Mouse (Mus musculus): ENCODE measurements at regions not wholly inside any gene's neighbourhood (a gene's known extent, or its start where the extent isn't known, plus 50 kb on each side); places are given as distances from the start of the nearest gene placed in this dataset.

GRCm38 (mm10) chr1:127152840-127153239 is 52.0 kb upstream of the Mgat5 start:
- no peaks in the 10 kb centered on the region for H3K4me1 ChIP-seq (ENCODE audit: control insufficient read depth, insufficient read depth, insufficient read length, low read length)
- H3K27ac ChIP-seq (ENCODE audit: insufficient read depth, low read depth, low read length) = no peak overlapping the region
- no peaks in the 10 kb centered on the region for H3K27me3 ChIP-seq (ENCODE audit: control insufficient read depth, insufficient read depth, low read length)
- H3K36me3 ChIP-seq (ENCODE audit: control insufficient read depth, insufficient read depth, low read length) = no peaks in the 10 kb centered on the region
- no peak for TF ChIP-seq CTCF (IDR thresholded peaks at IDR 0.05; ENCODE audit: extremely low read depth, insufficient read length, insufficient replicate concordance, low read depth, low read length)
- no peak for TF ChIP-seq POLR2A (IDR thresholded peaks at IDR 0.05; ENCODE audit: low read depth, low read length)
- no peak overlapping the region for H3K4me3 ChIP-seq (ENCODE audit: low read depth, low read length)
- 60% methylated on average over 6 of the region's 6 CpGs for WGBS

GRCm38 (mm10) chr1:127135521-127135920 is 69.3 kb upstream of the Mgat5 start:
- 81% methylated on average over 4 of the region's 4 CpGs for WGBS
- TF ChIP-seq CTCF (IDR thresholded peaks at IDR 0.05; ENCODE audit: extremely low read depth, insufficient read length, insufficient replicate concordance, low read depth, low read length) (no peak), POLR2A (IDR thresholded peaks at IDR 0.05; ENCODE audit: low read depth, low read length) (no peak)

GRCm38 (mm10) chr1:127131871-127132270 is 72.9 kb upstream of the Mgat5 start:
- Histone ChIP-seq H3K4me1 (ENCODE audit: control insufficient read depth, insufficient read depth, insufficient read length, low read length) (no peaks in the 10 kb centered on the region), H3K27me3 (ENCODE audit: control insufficient read depth, insufficient read depth, low read length) (no peaks in the 10 kb centered on the region), H3K36me3 (ENCODE audit: control insufficient read depth, insufficient read depth, low read length) (no peaks in the 10 kb centered on the region), H3K27ac (ENCODE audit: insufficient read depth, low read depth, low read length) (no peak overlapping the region), H3K4me3 (ENCODE audit: low read depth, low read length) (no peak overlapping the region)
- WGBS = 27% methylated on average over 5 of the region's 5 CpGs
- TF ChIP-seq CTCF (IDR thresholded peaks at IDR 0.05; ENCODE audit: extremely low read depth, insufficient read length, insufficient replicate concordance, low read depth, low read length) (no peak), POLR2A (IDR thresholded peaks at IDR 0.05; ENCODE audit: low read depth, low read length) (no peak)

More at GRCm38 (mm10) chr1:127135521-127135920, 69.3 kb upstream of the Mgat5 start:
- Histone ChIP-seq H3K27ac (ENCODE audit: insufficient read depth, low read depth, low read length) (no peak overlapping the region), H3K27me3 (ENCODE audit: control insufficient read depth, insufficient read depth, low read length) (no peaks in the 10 kb centered on the region), H3K4me3 (ENCODE audit: low read depth, low read length) (no peak overlapping the region), H3K4me1 (ENCODE audit: control insufficient read depth, insufficient read depth, insufficient read length, low read length) (no peaks in the 10 kb centered on the region), H3K36me3 (ENCODE audit: control insufficient read depth, insufficient read depth, low read length) (no peaks in the 10 kb centered on the region)

- no peaks in the 10 kb centered on the region for H3K4me1 ChIP-seq (ENCODE audit: control insufficient read depth, insufficient read depth, insufficient read length, low read length)
- H3K36me3 ChIP-seq (ENCODE audit: control insufficient read depth, insufficient read depth, low read length) = no peaks in the 10 kb centered on the region
- no peak overlapping the region for H3K27ac ChIP-seq (ENCODE audit: insufficient read depth, low read depth, low read length)
- 92% methylated on average over 5 of the region's 5 CpGs for WGBS
- no peaks in the 10 kb centered on the region for H3K27me3 ChIP-seq (ENCODE audit: control insufficient read depth, insufficient read depth, low read length)
- H3K4me3 ChIP-seq (ENCODE audit: low read depth, low read length) = no peak overlapping the region
- no peak for TF ChIP-seq POLR2A (IDR thresholded peaks at IDR 0.05; ENCODE audit: low read depth, low read length)
- TF ChIP-seq CTCF (IDR thresholded peaks at IDR 0.05; ENCODE audit: extremely low read depth, insufficient read length, insufficient replicate concordance, low read depth, low read length) = no peak
Measured at GRCm38 (mm10) chr1:127124862-127125261, 80.0 kb upstream of the Mgat5 start.

GRCm38 (mm10) chr1:127118019-127118418 is 86.8 kb upstream of the Mgat5 start:
- H3K4me1 ChIP-seq (ENCODE audit: control insufficient read depth, insufficient read depth, insufficient read length, low read length) = no peaks in the 10 kb centered on the region
- no peak overlapping the region for H3K4me3 ChIP-seq (ENCODE audit: low read depth, low read length)
- TF ChIP-seq POLR2A (IDR thresholded peaks at IDR 0.05; ENCODE audit: low read depth, low read length) = no peak
- no peak for TF ChIP-seq CTCF (IDR thresholded peaks at IDR 0.05; ENCODE audit: extremely low read depth, insufficient read length, insufficient replicate concordance, low read depth, low read length)
- no peak overlapping the region for H3K27ac ChIP-seq (ENCODE audit: insufficient read depth, low read depth, low read length)
- WGBS = 58% methylated on average over 1 of the region's 1 CpGs
- H3K36me3 ChIP-seq (ENCODE audit: control insufficient read depth, insufficient read depth, low read length) = no peaks in the 10 kb centered on the region
- no peaks in the 10 kb centered on the region for H3K27me3 ChIP-seq (ENCODE audit: control insufficient read depth, insufficient read depth, low read length)

GRCm38 (mm10) chr1:127107485-127107884 is 97.3 kb upstream of the Mgat5 start:
- H3K27me3 ChIP-seq (ENCODE audit: control insufficient read depth, insufficient read depth, low read length) = no peaks in the 10 kb centered on the region
- no peaks in the 10 kb centered on the region for H3K36me3 ChIP-seq (ENCODE audit: control insufficient read depth, insufficient read depth, low read length)
- no peak overlapping the region for H3K4me3 ChIP-seq (ENCODE audit: low read depth, low read length)
- TF ChIP-seq POLR2A (IDR thresholded peaks at IDR 0.05; ENCODE audit: low read depth, low read length) (no peak), CTCF (IDR thresholded peaks at IDR 0.05; ENCODE audit: extremely low read depth, insufficient read length, insufficient replicate concordance, low read depth, low read length) (no peak)
- no peaks in the 10 kb centered on the region for H3K4me1 ChIP-seq (ENCODE audit: control insufficient read depth, insufficient read depth, insufficient read length, low read length)
- 55% methylated on average over 5 of the region's 5 CpGs for WGBS
- no peak overlapping the region for H3K27ac ChIP-seq (ENCODE audit: insufficient read depth, low read depth, low read length)

GRCm38 (mm10) chr1:127105861-127106260 is 99.0 kb upstream of the Mgat5 start:
- H3K4me3 ChIP-seq (ENCODE audit: low read depth, low read length) = no peak overlapping the region
- H3K36me3 ChIP-seq (ENCODE audit: control insufficient read depth, insufficient read depth, low read length) = no peaks in the 10 kb centered on the region
- no peak overlapping the region for H3K27ac ChIP-seq (ENCODE audit: insufficient read depth, low read depth, low read length)
- H3K4me1 ChIP-seq (ENCODE audit: control insufficient read depth, insufficient read depth, insufficient read length, low read length) = no peaks in the 10 kb centered on the region
- no peaks in the 10 kb centered on the region for H3K27me3 ChIP-seq (ENCODE audit: control insufficient read depth, insufficient read depth, low read length)
- no peak for TF ChIP-seq CTCF (IDR thresholded peaks at IDR 0.05; ENCODE audit: extremely low read depth, insufficient read length, insufficient replicate concordance, low read depth, low read length)
- TF ChIP-seq POLR2A (IDR thresholded peaks at IDR 0.05; ENCODE audit: low read depth, low read length) = no peak
- 83% methylated on average over 8 of the region's 8 CpGs for WGBS

DNA sequence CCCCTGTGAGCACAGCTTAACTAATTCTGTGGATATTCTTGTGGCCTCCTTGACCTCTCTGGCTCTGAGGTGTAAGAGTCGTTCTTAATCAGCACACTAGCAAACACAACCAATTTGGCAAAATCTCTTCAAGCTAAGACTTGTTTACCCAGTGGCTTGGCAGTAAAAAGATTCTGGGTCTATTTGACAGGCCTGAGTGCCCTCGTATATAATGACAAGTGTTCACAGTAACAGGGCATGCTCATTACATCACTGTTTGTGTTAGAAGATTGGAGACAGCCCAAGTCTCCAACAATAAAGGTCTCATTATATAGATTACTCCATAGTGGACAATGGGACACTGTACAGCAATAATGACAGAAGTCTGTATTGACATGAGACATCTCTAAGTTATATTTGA is 101.2 kb upstream of the Mgat5 start:
- H3K27ac ChIP-seq (ENCODE audit: insufficient read depth, low read depth, low read length) = no peak overlapping the region
- H3K27me3 ChIP-seq (ENCODE audit: control insufficient read depth, insufficient read depth, low read length) = no peaks in the 10 kb centered on the region
- H3K4me3 ChIP-seq (ENCODE audit: low read depth, low read length) = no peak overlapping the region
- H3K36me3 ChIP-seq (ENCODE audit: control insufficient read depth, insufficient read depth, low read length) = no peaks in the 10 kb centered on the region
- TF ChIP-seq CTCF (IDR thresholded peaks at IDR 0.05; ENCODE audit: extremely low read depth, insufficient read length, insufficient replicate concordance, low read depth, low read length) = no peak
- no peak for TF ChIP-seq POLR2A (IDR thresholded peaks at IDR 0.05; ENCODE audit: low read depth, low read length)
- H3K4me1 ChIP-seq (ENCODE audit: control insufficient read depth, insufficient read depth, insufficient read length, low read length) = no peaks in the 10 kb centered on the region
- 19% methylated on average over 2 of the region's 2 CpGs for WGBS

All from small intestine, adult 2 months (tissue).